8 mouse cellular contexts compared by ENCODE assay signal in the genomic region with DNA sequence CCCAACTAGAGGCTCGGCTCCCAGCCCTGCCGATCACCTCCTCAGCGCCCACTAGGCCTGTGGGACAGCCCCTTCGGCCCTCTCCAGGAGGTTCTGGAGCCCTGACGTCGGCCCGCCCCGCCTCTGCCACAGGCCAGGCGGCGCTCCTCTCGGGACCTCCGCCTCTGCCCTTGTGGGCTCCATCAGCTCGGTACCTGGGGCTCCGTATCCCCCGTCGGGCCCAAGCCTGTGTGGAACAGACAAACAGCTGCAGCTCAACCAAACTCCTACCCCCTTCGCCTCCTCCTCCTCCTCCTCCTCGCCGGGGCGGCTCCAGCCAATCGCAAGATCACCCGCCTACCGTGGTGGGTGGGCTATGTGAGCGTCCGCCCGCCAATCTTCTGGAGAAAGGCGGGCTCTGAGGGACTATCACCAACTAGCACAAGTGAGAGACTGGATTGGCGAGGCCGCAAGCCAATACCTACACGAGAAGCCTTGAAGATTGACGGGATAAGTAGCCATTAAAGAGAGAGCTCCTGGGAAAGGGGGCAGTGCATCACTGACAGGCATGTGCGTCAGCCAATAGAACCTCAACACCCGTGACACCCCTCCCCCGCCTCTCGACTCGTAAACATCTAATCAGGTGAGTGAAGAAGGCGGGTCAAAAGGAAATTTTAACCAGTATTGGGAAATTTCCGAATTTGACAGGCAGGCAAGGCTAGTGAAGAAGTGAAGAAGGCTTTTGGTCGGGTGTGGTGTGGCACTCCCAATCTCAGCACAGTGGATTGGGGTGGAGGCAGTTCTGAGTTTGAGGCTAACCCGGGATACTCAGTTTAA. TPM values are rescaled to one million over a fixed set of nuclear protein-coding genes. Genes with fewer than 3 reads are reported as not detected.
DNase-seq lines count a peak whose midpoint lies in the region; ATAC-seq and TF ChIP-seq lines count a peak whose summit lies in the region.

Rab5b (minus strand) TSS at position 273 of the 816 bp plus-strand sequence.

- peak; percentile 96 to 98 for DNase-seq in CD8-positive naive resting alpha-beta T cell, adult 2 months (ENCODE audit: low read depth in 2 of 2, low spot score in 2 of 2)
- DNase-seq in c-Kit-positive CD71-negative TER-119-negative erythroid progenitor cells, embryonic 14.5 days (ENCODE audit: low read depth) = peak; percentile 97
- DNase-seq in forebrain, embryonic 10.5 days (ENCODE audit: extremely low spot score, low spot score) = peak; percentile 99
- DNase-seq in kidney, postnatal 25 days = peak; percentile 98 to 100
- DNase-seq in liver, embryonic 14.5 days (ENCODE audit: low read depth in 3 of 3, low spot score in 3 of 3) = peak; percentile 99
- peak; percentile 98 for DNase-seq in neural tube, embryonic 11.5 days (ENCODE audit: low spot score)
- peak; percentile 98 for DNase-seq in stomach, postnatal 0 days (ENCODE audit: low spot score)

- H3K4me2 ChIP-seq in heart, embryonic 15.5 days = peak within 1 kb of the TSS; percentile 73
- H3K4me2 ChIP-seq in liver, embryonic 14.5 days (ENCODE audit: low read depth) = peak within 1 kb of the TSS; percentile 90
- H3K4me2 ChIP-seq in neural tube, embryonic 11.5 days (ENCODE audit: low read depth) = peak within 1 kb of the TSS; percentile 76
- H3K4me2 ChIP-seq in stomach, postnatal 0 days (replicated peaks; ENCODE audit: low read depth) = peak within 1 kb of the TSS; percentile 77

- no peaks in the 10 kb centered on the region for H3K9me3 ChIP-seq in forebrain, embryonic 10.5 days
- no peaks in the 10 kb centered on the region for H3K9me3 ChIP-seq in heart, embryonic 15.5 days (replicated peaks)
- no peaks in the 10 kb centered on the region for H3K9me3 ChIP-seq in liver, embryonic 14.5 days (ENCODE audit: control insufficient read depth, low read length)
- H3K9me3 ChIP-seq in neural tube, embryonic 11.5 days (ENCODE audit: control insufficient read depth, low read length) = no peaks in the 10 kb centered on the region
- no peaks in the 10 kb centered on the region for H3K9me3 ChIP-seq in stomach, postnatal 0 days (ENCODE audit: control insufficient read depth, low read length)

- under 1% methylated on average over 40 of the region's 40 CpGs for WGBS in forebrain, embryonic 10.5 days
- 1% methylated on average over 40 of the region's 40 CpGs for WGBS in heart, embryonic 15.5 days
- under 1% methylated on average over 40 of the region's 40 CpGs for WGBS in liver, embryonic 14.5 days (ENCODE audit: insufficient replicate concordance)
- WGBS in neural tube, embryonic 11.5 days = 2% methylated on average over 38 of the region's 40 CpGs
- under 1% methylated on average over 36 of the region's 40 CpGs for WGBS in stomach, postnatal 0 days

- H3K9ac ChIP-seq in heart, embryonic 15.5 days = peak within 1 kb of the TSS; percentile 93
- peak within 1 kb of the TSS; percentile 99 for H3K9ac ChIP-seq in liver, embryonic 14.5 days (replicated peaks)
- peak within 1 kb of the TSS; percentile 86 for H3K9ac ChIP-seq in neural tube, embryonic 11.5 days (ENCODE audit: low read length)
- H3K9ac ChIP-seq in stomach, postnatal 0 days (ENCODE audit: low read length) = peak within 1 kb of the TSS; percentile 94

- H3K36me3 ChIP-seq in forebrain, embryonic 10.5 days (replicated peaks) = peaks cover 38% of the 10 kb centered on the region
- H3K36me3 ChIP-seq in heart, embryonic 15.5 days = peaks cover 21% of the 10 kb centered on the region
- H3K36me3 ChIP-seq in liver, embryonic 14.5 days (replicated peaks; ENCODE audit: control insufficient read depth, insufficient read depth, low read depth) = peaks cover 31% of the 10 kb centered on the region
- peaks cover 4% of the 10 kb centered on the region; the same call in 1 of the 2 replicates for H3K36me3 ChIP-seq in neural tube, embryonic 11.5 days (ENCODE audit: control insufficient read depth, insufficient read depth, low read length)
- H3K36me3 ChIP-seq in stomach, postnatal 0 days (ENCODE audit: control insufficient read depth, insufficient read depth, low read length) = 0 out of 2 replicates have a peak, but pooled peaks cover 11% of the 10 kb centered on the region

- H3K27me3 ChIP-seq in forebrain, embryonic 10.5 days (ENCODE audit: poor library complexity, severe bottlenecking) = no peaks in the 10 kb centered on the region
- H3K27me3 ChIP-seq in heart, embryonic 15.5 days = no peaks in the 10 kb centered on the region
- no peaks in the 10 kb centered on the region for H3K27me3 ChIP-seq in liver, embryonic 14.5 days (ENCODE audit: control insufficient read depth, insufficient read depth, low read length)
- H3K27me3 ChIP-seq in neural tube, embryonic 11.5 days (ENCODE audit: control insufficient read depth, insufficient read depth, low read length) = no peaks in the 10 kb centered on the region
- H3K27me3 ChIP-seq in stomach, postnatal 0 days (ENCODE audit: control insufficient read depth, insufficient read depth, low read length) = no peaks in the 10 kb centered on the region

- H3K4me3 ChIP-seq in forebrain, embryonic 10.5 days = peak within 1 kb of the TSS; percentile 87
- peak within 1 kb of the TSS; percentile 95 for H3K4me3 ChIP-seq in heart, embryonic 15.5 days
- H3K4me3 ChIP-seq in liver, embryonic 14.5 days (ENCODE audit: insufficient read depth in 1 of 2, low read depth in 2 of 2, low read length in 2 of 2) = peak within 1 kb of the TSS; percentile 77 to 99
- H3K4me3 ChIP-seq in neural tube, embryonic 11.5 days (ENCODE audit: low read depth, low read length) = peak within 1 kb of the TSS; percentile 72
- H3K4me3 ChIP-seq in stomach, postnatal 0 days (ENCODE audit: low read depth, low read length) = peak within 1 kb of the TSS; percentile 92

- TF ChIP-seq EP300 in liver, embryonic 14.5 days (IDR thresholded peaks at IDR 0.05; ENCODE audit: low read depth) = peak; percentile 73
- peak; percentile 97 for TF ChIP-seq EP300 in stomach, postnatal 0 days (optimal IDR thresholded peaks at IDR 0.05)

- peaks cover 25% of the 10 kb centered on the region for H3K4me1 ChIP-seq in forebrain, embryonic 10.5 days
- H3K4me1 ChIP-seq in heart, embryonic 15.5 days (replicated peaks) = peaks cover 24% of the 10 kb centered on the region
- H3K4me1 ChIP-seq in liver, embryonic 14.5 days (replicated peaks; ENCODE audit: control insufficient read depth in 2 of 2, insufficient read depth in 2 of 2, low read length in 1 of 2) = peaks cover 5 to 21% of the 10 kb centered on the region in 2 experiments
- peaks cover 4% of the 10 kb centered on the region; the same call in 1 of the 2 replicates for H3K4me1 ChIP-seq in neural tube, embryonic 11.5 days (ENCODE audit: control insufficient read depth, insufficient read depth, low read length)
- H3K4me1 ChIP-seq in stomach, postnatal 0 days (replicated peaks; ENCODE audit: control insufficient read depth, insufficient read depth) = no peaks in the 10 kb centered on the region

- peak; percentile 24; the same call in 1 of the 2 replicates for TF ChIP-seq CTCF in liver, embryonic 14.5 days (IDR thresholded peaks at IDR 0.05; ENCODE audit: low read depth)
- TF ChIP-seq CTCF in stomach, postnatal 0 days (IDR thresholded peaks at IDR 0.05; ENCODE audit: low read depth) = no peak

- peak; percentile 99 for ATAC-seq in heart, embryonic 15.5 days (replicated peaks; ENCODE audit: insufficient number of reproducible peaks, insufficient read depth, low FRiP score, low read depth)
- ATAC-seq in liver, embryonic 14.5 days (ENCODE audit: insufficient read depth) = peak; percentile 98
- ATAC-seq in neural tube, embryonic 11.5 days (ENCODE audit: insufficient read depth, low FRiP score, low TSS enrichment) = peak; percentile 100
- ATAC-seq in stomach, postnatal 0 days (ENCODE audit: low FRiP score, low TSS enrichment) = peak; percentile 98

- peak within 1 kb of the TSS; percentile 97 for H3K27ac ChIP-seq in forebrain, embryonic 10.5 days
- H3K27ac ChIP-seq in heart, embryonic 15.5 days = peak within 1 kb of the TSS; percentile 99
- H3K27ac ChIP-seq in liver, embryonic 14.5 days = peak within 1 kb of the TSS; percentile 90
- peak within 1 kb of the TSS; percentile 94 for H3K27ac ChIP-seq in neural tube, embryonic 11.5 days (ENCODE audit: low read depth, low read length)
- peak within 1 kb of the TSS; percentile 99 for H3K27ac ChIP-seq in stomach, postnatal 0 days (replicated peaks)

RNA-seq across cellular contexts. Expression of gene Rab5b, which starts in this region (rescaled TPM):
- 63.4 and 68.8 TPM in 2 replicates for polyA plus RNA-seq in forebrain, embryonic 10.5 days (2016; fragmentation: Nextera tagmentation; extraction: Ambion mirVana)
- polyA plus RNA-seq in heart, embryonic 15.5 days (2015; fragmentation: Nextera tagmentation; extraction: Ambion mirVana) = 61.0 and 67.8 TPM in 2 replicates
- polyA plus RNA-seq in liver, embryonic 14.5 days (2012; rRNA removed) = 17.8 and 19.3 TPM in 2 replicates
- polyA plus RNA-seq in liver, embryonic 14.5 days (2014; fragmentation: Nextera tagmentation; extraction: Ambion mirVana) = 24.5 and 26.2 TPM in 2 replicates
- 82.2 and 82.9 TPM in 2 replicates for polyA plus RNA-seq in neural tube, embryonic 11.5 days (2014; fragmentation: Nextera tagmentation; extraction: Ambion mirVana)
- polyA plus RNA-seq in stomach, postnatal 0 days (2015; fragmentation: Nextera tagmentation; extraction: Ambion mirVana) = 54.0 and 59.4 TPM in 2 replicates

Comparison
In these comparisons a context has a peak if more than half of its experiments do, and no peak if none do; other contexts are left out.
1. Peak in every context shown above with its lines: DNase-seq, ATAC-seq, H3K4me3 ChIP-seq and H3K27ac ChIP-seq.